Mouse (Mus musculus) heart, postnatal 0 days (tissue): Measurements from ENCODE around the gene Pcca. TPM values are rescaled to one million over a fixed set of nuclear protein-coding genes. Genes with fewer than 3 reads are reported as not detected.
"Not testable (repeated sequence)": the region's sequence is repeated elsewhere in the genome, so short reads cannot be mapped to it uniquely, and the experiment has no call there.

Experiments
- ATAC-seq: fragments of 200-750 bp; cut with Nextera tagmentation; 2 replicates; pipeline ENCODE4 v1.8.0; 2017; ENCODE audit warnings: low read depth, moderate number of reproducible peaks, moderate library complexity; ENCODE audit not compliant: insufficient read depth
- DNase-seq: peaks from one replicate; pipeline ENCODE4 v3.0.0-alpha.2; 2016; ENCODE audit warnings: low spot score
- H3K27ac ChIP-seq: fragments of 300-500 bp; sonication (generic); 2 replicates; pipeline ENCODE4 v1.5.1; 2014; ENCODE audit warnings: low read depth, mild to moderate bottlenecking
- H3K27me3 ChIP-seq: fragments of 300-500 bp; sonication (generic); 2 replicates; pipeline ENCODE4 v1.6.1; 2014; ENCODE audit warnings: low read length, mixed read lengths; ENCODE audit not compliant: control insufficient read depth, insufficient read depth
- H3K36me3 ChIP-seq: fragments of 300-500 bp; sonication (generic); replicated peaks from 2 replicates; pipeline ENCODE4 v1.6.1; 2014; ENCODE audit warnings: low read length, mixed read lengths; ENCODE audit not compliant: control insufficient read depth, insufficient read depth
- H3K4me1 ChIP-seq: fragments of 300-500 bp; sonication (generic); 2 replicates; pipeline ENCODE4 v1.6.1; 2014; ENCODE audit warnings: antibody characterized with exemption; ENCODE audit not compliant: control insufficient read depth, insufficient read depth
- H3K4me2 ChIP-seq: fragments of 300-500 bp; sonication (generic); 2 replicates; pipeline ENCODE4 v1.6.1; 2014; ENCODE audit warnings: low read depth, mild to moderate bottlenecking, low read length, moderate library complexity
- H3K4me3 ChIP-seq: fragments of 300-500 bp; sonication (generic); 2 replicates; pipeline ENCODE4 v1.5.1; 2014; ENCODE audit warnings: low read depth, low read length
- H3K9ac ChIP-seq: fragments of 300-500 bp; sonication (generic); replicated peaks from 2 replicates; pipeline ENCODE4 v1.6.1; 2014; ENCODE audit warnings: low read depth, low read length, mixed read lengths
- H3K9me3 ChIP-seq: fragments of 300-500 bp; sonication (generic); replicated peaks from 2 replicates; pipeline ENCODE4 v1.6.1; 2016; ENCODE audit warnings: low read length; ENCODE audit not compliant: control insufficient read depth
- CTCF ChIP-seq: IDR thresholded peaks from 2 replicates; pipeline ENCODE4 v1.5.1; 2016; ENCODE audit warnings: antibody characterized with exemption, control low read depth, low read depth
- EP300 ChIP-seq: IDR thresholded peaks from 2 replicates; pipeline ENCODE4 v1.6.1; 2016; ENCODE audit warnings: antibody characterized with exemption, low read depth
- WGBS: fragments of 180-500 bp; shearing (Covaris S2); extraction: QIAGEN DNeasy Blood & Tissue Kit; methylation state at CpG from one replicate; pipeline ENCODE4 v1.1.7; 2014; 5-methylcytosine and 5-hydroxymethylcytosine counted together
- polyA plus RNA-seq: library from polyadenylated mRNA; unstranded; fragments of >200 nt; fragmentation: Nextera tagmentation; extraction: Ambion mirVana; gene quantifications from 2 replicates; pipeline ENCODE4 v1.2.1, GENCODE M21; 2015
- total RNA-seq: library from RNA; depleted of rRNA; stranded (reverse); fragments of >200 nt; gene quantifications from 2 replicates; pipeline ENCODE4 v1.2.3, GENCODE M21; 2014; ENCODE audit warnings: low replicate concordance

The Pcca gene
- total and polyA plus RNA-seq, 2 experiments from 2014 or later, result 17.0 to 31.2 TPM

DNA sequence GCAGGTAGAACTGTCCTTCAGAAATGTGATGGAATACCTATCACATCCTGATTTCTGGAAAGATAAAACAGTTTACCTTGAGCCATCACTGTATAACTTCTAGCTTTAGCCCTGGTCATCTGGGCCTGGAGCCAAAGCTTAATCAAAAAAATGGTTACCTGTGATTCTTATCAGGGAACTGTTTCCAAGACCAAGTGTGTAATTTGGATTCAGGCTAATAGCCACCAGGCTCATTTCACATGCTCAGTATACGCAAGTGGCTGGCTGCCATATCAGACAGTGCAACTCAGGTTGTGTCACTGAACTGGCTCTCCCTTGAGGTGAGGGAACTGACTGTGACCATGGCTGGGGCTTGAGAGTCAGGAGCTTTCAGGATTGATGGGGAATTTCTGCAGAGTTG, 14.3 kb downstream of the Pcca start:
- no peak for ATAC-seq
- WGBS, result 94% methylated on average over 1 of the region's 1 CpGs

DNA sequence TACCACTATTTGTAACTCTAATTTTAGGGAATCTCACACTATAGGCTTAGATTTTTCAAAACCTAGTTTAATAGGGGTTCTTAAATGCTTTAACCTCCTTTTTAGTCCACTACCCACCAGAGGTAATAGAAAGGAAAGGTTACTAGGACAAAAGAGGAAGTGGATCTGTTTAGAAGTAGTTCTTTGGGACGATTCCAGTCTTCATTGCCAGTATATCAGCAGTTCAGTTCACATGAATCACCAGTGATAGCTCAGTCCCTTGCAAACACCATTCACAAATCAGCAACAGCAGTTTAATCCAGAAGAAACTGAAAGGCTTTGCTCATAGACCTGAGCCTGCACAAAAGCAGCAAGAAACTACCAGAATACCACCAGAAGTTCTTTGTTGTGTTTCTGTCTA, 14.8 kb downstream of the Pcca start:
- WGBS, result 54% methylated on average over 1 of the region's 1 CpGs
- Histone ChIP-seq H3K36me3 (no peaks in the 10 kb centered on the region), H3K9ac (no peak overlapping the region), H3K4me3 (no peak overlapping the region), H3K4me1 (peaks cover 3% of the 10 kb centered on the region; the same call in 1 of the 2 replicates), H3K4me2 (no peak overlapping the region), H3K27me3 (no peaks in the 10 kb centered on the region), H3K27ac (no peak overlapping the region), H3K9me3 (no peaks in the 10 kb centered on the region; the same call in 1 of the 2 replicates)
- DNase-seq, result no peak
- no peak for TF ChIP-seq CTCF
- no peak for TF ChIP-seq EP300
- no peak for ATAC-seq

More for the DNA sequence above, 14.3 kb downstream of the Pcca start:
- Histone ChIP-seq H3K27me3 (no peaks in the 10 kb centered on the region), H3K9me3 (no peaks in the 10 kb centered on the region; the same call in 1 of the 2 replicates), H3K27ac (no peak overlapping the region), H3K4me2 (no peak overlapping the region), H3K9ac (no peak overlapping the region), H3K36me3 (no peaks in the 10 kb centered on the region), H3K4me3 (no peak overlapping the region), H3K4me1 (peaks cover 3% of the 10 kb centered on the region; the same call in 1 of the 2 replicates)
- no peak for DNase-seq
- no peak for TF ChIP-seq EP300
- TF ChIP-seq CTCF, result no peak

DNA sequence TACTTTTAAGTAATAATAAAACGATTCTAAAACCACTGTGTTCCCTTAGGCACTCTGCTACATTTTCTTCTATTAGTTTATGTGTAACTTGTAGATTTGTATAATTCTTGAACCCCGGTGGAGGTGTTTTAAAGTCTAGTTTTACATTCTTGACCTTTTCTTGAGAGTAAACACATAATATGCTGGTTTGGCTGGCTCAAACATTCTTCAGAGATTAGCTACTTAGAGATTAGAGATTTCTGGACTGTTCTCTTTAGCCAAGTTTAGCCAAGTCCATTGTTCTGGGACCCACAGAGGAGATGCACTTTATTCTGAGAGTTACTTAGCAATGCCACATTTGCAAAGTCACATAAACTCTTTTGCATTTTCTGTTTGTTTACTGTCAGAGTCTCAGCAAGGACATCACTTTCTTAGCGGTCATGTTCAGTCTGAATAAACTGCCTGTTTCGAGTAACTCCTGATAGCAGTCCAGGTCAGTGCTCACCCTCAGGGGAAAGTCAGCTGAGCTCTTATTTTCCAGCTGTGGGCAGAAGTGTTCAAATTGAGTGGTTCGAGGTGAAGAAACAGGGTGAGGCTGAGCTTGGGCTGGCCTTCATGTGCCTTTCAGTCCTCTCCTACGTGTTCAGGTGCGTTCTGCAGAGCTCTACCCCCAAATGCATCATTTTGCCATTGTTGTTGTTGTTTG, 18.8 kb downstream of the Pcca start:
- no peak for ATAC-seq

DNA sequence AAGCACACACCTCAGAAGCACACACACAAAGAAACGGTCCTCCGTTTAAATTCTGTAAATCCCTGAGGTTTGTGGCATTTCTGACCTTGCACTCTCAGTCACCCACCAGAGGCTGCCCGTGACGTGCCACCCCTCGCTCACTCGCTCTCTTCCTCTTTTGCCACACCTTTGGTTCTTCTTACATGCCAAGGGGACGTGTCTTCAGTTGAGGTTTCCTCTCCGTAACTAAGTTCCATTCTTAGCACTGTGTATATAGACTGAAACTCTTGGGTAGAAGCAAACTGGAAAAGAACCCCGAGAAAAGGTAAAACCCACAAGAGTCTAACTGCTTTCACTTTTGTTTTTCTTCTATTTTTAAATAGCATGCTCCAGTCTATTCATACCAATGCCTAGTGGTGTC, 23.2 kb downstream of the Pcca start:
- H3K36me3 ChIP-seq, result no peaks in the 10 kb centered on the region
- no peak for TF ChIP-seq EP300
- no peak for TF ChIP-seq CTCF
- H3K27ac ChIP-seq, result no peak overlapping the region
- H3K9ac ChIP-seq, result no peak overlapping the region
- H3K4me3 ChIP-seq, result no peak overlapping the region
- no peaks in the 10 kb centered on the region for H3K4me1 ChIP-seq
- H3K27me3 ChIP-seq, result no peaks in the 10 kb centered on the region
- H3K9me3 ChIP-seq, result no peaks in the 10 kb centered on the region
- ATAC-seq, result no peak
- 87% methylated on average over 9 of the region's 9 CpGs for WGBS
- DNase-seq, result no peak
- no peak overlapping the region for H3K4me2 ChIP-seq

More for the DNA sequence above, 18.8 kb downstream of the Pcca start:
- no peak overlapping the region for H3K27ac ChIP-seq
- H3K4me1 ChIP-seq, result no peaks in the 10 kb centered on the region
- no peak overlapping the region for H3K4me3 ChIP-seq
- DNase-seq, result no peak
- H3K9me3 ChIP-seq, result no peaks in the 10 kb centered on the region; the same call in 1 of the 2 replicates
- 65% methylated on average over 7 of the region's 7 CpGs for WGBS
- H3K9ac ChIP-seq, result no peak overlapping the region
- no peak overlapping the region for H3K4me2 ChIP-seq
- H3K27me3 ChIP-seq, result no peaks in the 10 kb centered on the region
- no peaks in the 10 kb centered on the region for H3K36me3 ChIP-seq
- no peak for TF ChIP-seq CTCF
- TF ChIP-seq EP300, result no peak

DNA sequence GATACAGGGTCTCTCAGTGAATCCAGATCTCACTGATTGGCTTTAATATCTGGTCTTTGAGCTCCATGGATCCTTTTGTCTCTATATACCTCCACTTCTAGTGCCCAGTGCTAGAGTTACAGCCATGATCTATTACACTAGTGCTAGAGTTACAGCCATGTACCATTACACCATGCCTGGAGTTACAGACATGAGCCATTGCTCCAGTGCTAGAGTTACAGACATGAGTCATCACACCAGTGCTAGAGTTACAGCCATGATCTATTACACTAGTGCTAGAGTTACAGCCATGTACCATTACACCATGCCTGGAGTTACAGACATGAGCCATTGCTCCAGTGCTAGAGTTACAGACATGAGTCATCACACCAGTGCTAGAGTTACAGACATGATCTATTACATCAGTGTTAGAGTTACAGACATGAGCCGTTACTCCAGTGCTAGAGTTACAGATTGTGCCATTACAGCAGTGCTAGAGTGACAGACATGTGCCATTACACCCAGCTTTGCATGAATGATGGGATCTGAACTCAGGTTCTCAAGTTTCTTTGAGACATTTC, 26.8 kb downstream of the Pcca start:
- H3K27ac ChIP-seq, DNase-seq, H3K27me3 ChIP-seq, H3K4me2 ChIP-seq, H3K36me3 ChIP-seq, H3K9me3 ChIP-seq, H3K4me1 ChIP-seq, H3K9ac ChIP-seq, H3K4me3 ChIP-seq, ATAC-seq: not testable (repeated sequence)
- WGBS, result 83% methylated on average over 1 of the region's 1 CpGs

DNA sequence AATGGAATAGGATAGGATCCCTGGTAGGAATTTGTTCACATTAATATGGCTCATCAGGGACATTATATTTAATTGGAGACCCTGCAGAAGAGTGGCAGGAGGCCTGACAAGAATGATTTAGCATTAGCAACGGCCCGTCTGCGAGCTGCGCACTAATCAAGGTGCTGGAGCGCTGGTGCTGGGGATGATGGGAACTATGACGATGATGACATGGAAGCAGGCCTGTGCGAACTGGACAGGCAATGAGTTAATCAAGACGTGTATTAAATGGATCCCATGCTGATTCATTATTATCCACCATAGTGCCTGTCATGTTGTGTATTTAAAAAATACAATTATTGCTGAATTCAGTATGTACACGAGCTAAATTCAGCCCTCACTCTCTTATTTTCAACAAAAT, 36.7 kb downstream of the Pcca start:
- Histone ChIP-seq H3K36me3 (no peaks in the 10 kb centered on the region), H3K27me3 (no peaks in the 10 kb centered on the region), H3K4me2 (no peak overlapping the region), H3K4me1 (no peaks in the 10 kb centered on the region), H3K9me3 (no peaks in the 10 kb centered on the region), H3K4me3 (no peak overlapping the region), H3K27ac (no peak overlapping the region), H3K9ac (no peak overlapping the region)
- TF ChIP-seq EP300 (no peak), CTCF (no peak)
- DNase-seq (no peak), ATAC-seq (no peak)
- 88% methylated on average over 9 of the region's 9 CpGs for WGBS
